Mouse (Mus musculus): ENCODE data around the gene Olfr1053. TPM values are rescaled to one million over a fixed set of nuclear protein-coding genes. Genes with fewer than 3 reads are reported as not detected.

Gene Olfr1053
- not detected in 2 replicates for polyA plus RNA-seq (2015; fragmentation: Nextera tagmentation; extraction: Ambion mirVana)

GRCm38 (mm10) chr2:86315184-86315583 is at the start of gene Olfr1053:
Gene Olfr1053, minus strand, starts transcription at chr2:86315284.

GRCm38 (mm10) chr2:86362369-86362768 is 47.3 kb upstream of the Olfr1053 start, which contains the start of gene Olfr1056:
Gene Olfr1056, minus strand, starts transcription at chr2:86362469.

GRCm38 (mm10) chr2:86350184-86350583 is 35.1 kb upstream of the Olfr1053 start, which contains the start of gene Olfr1055:
Gene Olfr1055, minus strand, starts transcription at chr2:86350284.

GRCm38 (mm10) chr2:86335333-86335732 is 20.2 kb upstream of the Olfr1053 start, which contains the start of gene Olfr1054:
Gene Olfr1054, minus strand, starts transcription at chr2:86335433.

GRCm38 (mm10) chr2:86292155-86292554 is 22.9 kb downstream of the Olfr1053 start, which contains the start of gene Olfr1052:
Gene Olfr1052, plus strand, starts transcription at chr2:86292455.

GRCm38 (mm10) chr2:86278988-86279387 is 36.1 kb downstream of the Olfr1053 start, which contains the start of gene Olfr1051:
Gene Olfr1051, minus strand, starts transcription at chr2:86279088.

Other genes starting within 250 kb of the Olfr1053 start
- gene Olfr1036, start 241.3 kb downstream of the Olfr1053 start, polyA plus RNA-seq (2015; fragmentation: Nextera tagmentation; extraction: Ambion mirVana), result not detected in 2 replicates
- gene Olfr1037, start 227.9 kb downstream of the Olfr1053 start, polyA plus RNA-seq (2015; fragmentation: Nextera tagmentation; extraction: Ambion mirVana), result not detected in 2 replicates
- not detected in 2 replicates for gene Olfr1039, start 179.4 kb downstream of the Olfr1053 start, polyA plus RNA-seq (2015; fragmentation: Nextera tagmentation; extraction: Ambion mirVana)
- not detected in 2 replicates for gene Olfr1040, start 168.6 kb downstream of the Olfr1053 start, polyA plus RNA-seq (2015; fragmentation: Nextera tagmentation; extraction: Ambion mirVana)
- not detected in 2 replicates for gene Olfr1042, start 153.4 kb downstream of the Olfr1053 start, polyA plus RNA-seq (2015; fragmentation: Nextera tagmentation; extraction: Ambion mirVana)
- not detected in 2 replicates for gene Olfr1043, start 147.8 kb downstream of the Olfr1053 start, polyA plus RNA-seq (2015; fragmentation: Nextera tagmentation; extraction: Ambion mirVana)
- not detected in 2 replicates for gene Olfr1044, start 137.5 kb downstream of the Olfr1053 start, polyA plus RNA-seq (2015; fragmentation: Nextera tagmentation; extraction: Ambion mirVana)
- not detected in 2 replicates for gene Olfr52, start 129.6 kb downstream of the Olfr1053 start, polyA plus RNA-seq (2015; fragmentation: Nextera tagmentation; extraction: Ambion mirVana)
- not detected in 2 replicates for gene Olfr1045, start 112.3 kb downstream of the Olfr1053 start, polyA plus RNA-seq (2015; fragmentation: Nextera tagmentation; extraction: Ambion mirVana)
- not detected in 2 replicates for gene Olfr1046, start 96.0 kb downstream of the Olfr1053 start, polyA plus RNA-seq (2015; fragmentation: Nextera tagmentation; extraction: Ambion mirVana)
- gene Olfr1047, start 83.9 kb downstream of the Olfr1053 start, polyA plus RNA-seq (2015; fragmentation: Nextera tagmentation; extraction: Ambion mirVana), result not detected in 2 replicates
- not detected in 2 replicates for gene Olfr1048, start 75.0 kb downstream of the Olfr1053 start, polyA plus RNA-seq (2015; fragmentation: Nextera tagmentation; extraction: Ambion mirVana)
- gene Olfr1049, start 57.0 kb downstream of the Olfr1053 start, polyA plus RNA-seq (2015; fragmentation: Nextera tagmentation; extraction: Ambion mirVana), result not detected in 2 replicates
- not detected in 2 replicates for gene Olfr1051, start 36.2 kb downstream of the Olfr1053 start, polyA plus RNA-seq (2015; fragmentation: Nextera tagmentation; extraction: Ambion mirVana)
- not detected in 2 replicates for gene Olfr1052, start 22.8 kb downstream of the Olfr1053 start, polyA plus RNA-seq (2015; fragmentation: Nextera tagmentation; extraction: Ambion mirVana)
- not detected in 2 replicates for gene Olfr1054, start 20.1 kb upstream of the Olfr1053 start, polyA plus RNA-seq (2015; fragmentation: Nextera tagmentation; extraction: Ambion mirVana)
- gene Olfr1055, start 35.0 kb upstream of the Olfr1053 start, polyA plus RNA-seq (2015; fragmentation: Nextera tagmentation; extraction: Ambion mirVana), result not detected in 2 replicates
- not detected in 2 replicates for gene Olfr1056, start 47.2 kb upstream of the Olfr1053 start, polyA plus RNA-seq (2015; fragmentation: Nextera tagmentation; extraction: Ambion mirVana)
- gene Olfr1057, start 63.1 kb upstream of the Olfr1053 start, polyA plus RNA-seq (2015; fragmentation: Nextera tagmentation; extraction: Ambion mirVana), result not detected in 2 replicates
- not detected in 2 replicates for gene Olfr1058, start 73.3 kb upstream of the Olfr1053 start, polyA plus RNA-seq (2015; fragmentation: Nextera tagmentation; extraction: Ambion mirVana)
- not detected in 2 replicates for gene Olfr1061, start 98.8 kb upstream of the Olfr1053 start, polyA plus RNA-seq (2015; fragmentation: Nextera tagmentation; extraction: Ambion mirVana)
- gene Olfr1062, start 111.5 kb upstream of the Olfr1053 start, polyA plus RNA-seq (2015; fragmentation: Nextera tagmentation; extraction: Ambion mirVana), result not detected in 2 replicates
- gene Olfr1065, start 135.3 kb upstream of the Olfr1053 start, polyA plus RNA-seq (2015; fragmentation: Nextera tagmentation; extraction: Ambion mirVana), result not detected in 2 replicates
- gene Olfr1066, start 141.0 kb upstream of the Olfr1053 start, polyA plus RNA-seq (2015; fragmentation: Nextera tagmentation; extraction: Ambion mirVana), result not detected in 2 replicates
- not detected in 2 replicates for gene Olfr228, start 172.1 kb upstream of the Olfr1053 start, polyA plus RNA-seq (2015; fragmentation: Nextera tagmentation; extraction: Ambion mirVana)
- not detected in 2 replicates for gene Olfr1076, start 193.2 kb upstream of the Olfr1053 start, polyA plus RNA-seq (2015; fragmentation: Nextera tagmentation; extraction: Ambion mirVana)
- not detected in 2 replicates for gene Olfr1079, start 227.2 kb upstream of the Olfr1053 start, polyA plus RNA-seq (2015; fragmentation: Nextera tagmentation; extraction: Ambion mirVana)
- gene Olfr1080, start 243.0 kb upstream of the Olfr1053 start, polyA plus RNA-seq (2015; fragmentation: Nextera tagmentation; extraction: Ambion mirVana), result not detected in 2 replicates

All from urinary bladder, postnatal 0 days (tissue).